Mouse (Mus musculus): ENCODE results near the gene Supt6. TPM values are rescaled to one million over a fixed set of nuclear protein-coding genes. Genes with fewer than 3 reads are reported as not detected.
A peak's percentile ranks its signal among the peaks of the same experiment; 100 is the strongest.

Gene Supt6
- total and polyA plus RNA-seq, 3 experiments: 39.6 to 93.2 (median 59.8) TPM

DNA sequence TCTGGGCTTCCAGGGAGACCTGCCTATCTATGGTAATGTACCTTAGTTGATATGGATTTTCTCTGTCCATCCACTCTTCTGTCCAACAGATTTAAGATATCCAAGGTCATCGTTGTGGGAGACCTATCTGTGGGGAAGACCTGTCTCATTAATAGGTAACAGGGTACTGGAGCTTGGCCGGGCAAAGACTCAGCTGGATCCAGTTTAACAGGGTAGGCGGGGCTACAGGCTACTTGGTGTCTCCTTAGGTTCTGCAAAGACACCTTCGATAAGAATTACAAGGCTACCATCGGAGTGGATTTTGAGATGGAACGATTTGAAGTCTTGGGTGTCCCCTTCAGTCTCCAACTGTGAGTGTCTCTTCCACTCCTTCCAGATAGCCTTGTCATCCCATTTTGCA is 55.7 kb downstream of the Supt6 start:
- peaks cover 0 to 17% of the 10 kb centered on the region in 2 experiments; a peak in 3 of 4 replicates for H3K4me1 ChIP-seq (ENCODE audit: control insufficient read depth in 1 of 2, insufficient read depth in 2 of 2, low read length in 2 of 2)
- H3K9me3 ChIP-seq (replicated peaks; ENCODE audit: insufficient read depth, low read length): no peaks in the 10 kb centered on the region
- no peak overlapping the region for H3K27ac ChIP-seq (ENCODE audit: control insufficient read depth, low read depth, low read length)
- TF ChIP-seq TBP (IDR thresholded peaks at IDR 0.05; ENCODE audit: low read depth, low read length) (no peak), RCOR1 (IDR thresholded peaks at IDR 0.05; ENCODE audit: low read depth, low read length) (no peak), RAD21 (IDR thresholded peaks at IDR 0.05; ENCODE audit: low read depth, low read length) (no peak), MAZ (IDR thresholded peaks at IDR 0.05; ENCODE audit: low read depth, low read length) (no peak), HCFC1 (IDR thresholded peaks at IDR 0.05; ENCODE audit: low read depth, low read length) (no peak), E2F4 (IDR thresholded peaks at IDR 0.05; ENCODE audit: borderline replicate concordance, low read depth, low read length) (no peak), MAX (IDR thresholded peaks at IDR 0.05; ENCODE audit: low read length) (no peak), ETS1 (IDR thresholded peaks at IDR 0.05; ENCODE audit: low read depth, low read length) (no peak), USF2 (IDR thresholded peaks at IDR 0.05; ENCODE audit: borderline replicate concordance in 1 of 2, insufficient read depth in 1 of 2, low read depth in 1 of 2, low read length in 2 of 2) (no peak), MEF2A (IDR thresholded peaks at IDR 0.05; ENCODE audit: extremely low read depth, insufficient replicate concordance, low read depth, low read length, poor library complexity, severe bottlenecking) (no peak), POLR2AphosphoS2 (IDR thresholded peaks at IDR 0.05; ENCODE audit: low read length) (no peak), ZMIZ1 (IDR thresholded peaks at IDR 0.05; ENCODE audit: low read depth, low read length) (no peak), TAL1 (IDR thresholded peaks at IDR 0.05; ENCODE audit: low read length) (no peak), POLR2AphosphoS5 (IDR thresholded peaks at IDR 0.05; ENCODE audit: borderline replicate concordance, low read depth, low read length) (no peak), ZNF384 (IDR thresholded peaks at IDR 0.05; ENCODE audit: low read depth, low read length) (no peak), TCF12 (IDR thresholded peaks at IDR 0.05; ENCODE audit: low read depth, low read length) (no peak), ZKSCAN1 (IDR thresholded peaks at IDR 0.05; ENCODE audit: low read depth, low read length) (no peak), CHD2 (IDR thresholded peaks at IDR 0.05; ENCODE audit: low read length) (no peak), SMC3 (IDR thresholded peaks at IDR 0.05; ENCODE audit: low read depth, low read length) (no peak), MAFK (IDR thresholded peaks at IDR 0.05; ENCODE audit: borderline replicate concordance, low read depth, low read length) (no peak)
- peaks cover 0 to 4% of the 10 kb centered on the region in 2 experiments; a peak in 2 of 4 replicates for H3K36me3 ChIP-seq (ENCODE audit: control insufficient read depth in 1 of 2, insufficient read depth in 2 of 2, low read length in 2 of 2)
- H3K79me2 ChIP-seq (ENCODE audit: control insufficient read depth, insufficient read depth, low read length, poor library complexity): peaks cover 7% of the 10 kb centered on the region; the same call in 1 of the 2 replicates
- peak overlapping the region; percentile 72 to 73 for H3K4me3 ChIP-seq (ENCODE audit: control insufficient read depth in 1 of 2, insufficient read depth in 1 of 2, low read depth in 2 of 2, low read length in 2 of 2)
- no peak for DNase-seq (ENCODE audit: low read depth, low spot score)
- peaks cover 0 to 6% of the 10 kb centered on the region in 2 experiments; a peak in 1 of 4 replicates for H3K27me3 ChIP-seq (ENCODE audit: control insufficient read depth in 1 of 2, insufficient read depth in 2 of 2, low read length in 2 of 2)
- H3K9ac ChIP-seq (ENCODE audit: control insufficient read depth, low read depth, low read length, poor library complexity, severe bottlenecking): peak overlapping the region; percentile 88
